Mouse (Mus musculus) C2C12 (cell line): Measurements from ENCODE around the gene Gm10961. TPM values are rescaled to one million over a fixed set of nuclear protein-coding genes. Genes with fewer than 3 reads are reported as not detected.

Source experiments
- H3K27me3 ChIP-seq: one replicate; pipeline ENCODE4 v1.6.1; 2011; ENCODE audit not compliant: control insufficient read depth, insufficient read depth, insufficient read length
- H3K36me3 ChIP-seq: one replicate; pipeline ENCODE4 v1.6.1; 2011; ENCODE audit not compliant: control insufficient read depth, insufficient read depth
- H3K4me3 ChIP-seq: one replicate; pipeline ENCODE4 v1.5.1; 2011; ENCODE audit warnings: mild to moderate bottlenecking, control low read depth; ENCODE audit not compliant: poor library complexity, insufficient read depth, severe bottlenecking
- H3K79me2 ChIP-seq: one replicate; pipeline ENCODE4 v1.6.1; 2011; ENCODE audit not compliant: control insufficient read depth, insufficient read depth
- H3K79me3 ChIP-seq: one replicate; pipeline ENCODE4 v1.6.1; 2011; ENCODE audit warnings: low read depth, control low read depth
- H3ac ChIP-seq: one replicate; pipeline ENCODE3; 2011; ENCODE audit warnings: low read depth; ENCODE audit not compliant: control insufficient read depth, insufficient read length
- CEBPB ChIP-seq: IDR thresholded peaks from one replicate; pipeline ENCODE4 v1.6.1; 2011; ENCODE audit warnings: low read depth, mild to moderate bottlenecking, control low read depth, moderate library complexity
- CTCF ChIP-seq: IDR thresholded peaks from one replicate; pipeline ENCODE4 v1.5.1; 2011; ENCODE audit not compliant: control insufficient read depth, insufficient read depth, insufficient read length
- FOSL1 ChIP-seq: IDR thresholded peaks from one replicate; pipeline ENCODE4 v1.8.0; 2011; ENCODE audit warnings: mild to moderate bottlenecking, low read length; ENCODE audit not compliant: poor library complexity, insufficient read depth, severe bottlenecking
- MAX ChIP-seq: IDR thresholded peaks from one replicate; pipeline ENCODE4 v1.6.1; 2011; ENCODE audit warnings: mild to moderate bottlenecking, control low read depth
- MYOD1 ChIP-seq: IDR thresholded peaks from one replicate; pipeline ENCODE4 v1.6.1; 2011; ENCODE audit warnings: low read depth; ENCODE audit not compliant: control insufficient read depth, insufficient read length
- MYOG ChIP-seq: IDR thresholded peaks from one replicate; pipeline ENCODE4 v1.6.1; 2011; ENCODE audit not compliant: control insufficient read depth, insufficient read length; ENCODE audit errors: extremely low read depth
- USF1 ChIP-seq: IDR thresholded peaks from one replicate; pipeline ENCODE4 v1.6.1; 2011; ENCODE audit warnings: low read depth, mild to moderate bottlenecking, control low read depth, moderate library complexity
- polyA plus RNA-seq: library from polyadenylated mRNA; unstranded; fragments of >200 nt; fragmentation: generic; extraction: Trizol; gene quantifications from one replicate; pipeline ENCODE4 v1.2.1, GENCODE M21; 2012; ENCODE audit warnings: missing spikeins

Gm10961 gene
- polyA plus RNA-seq, 1 experiment = not detected

DNA sequence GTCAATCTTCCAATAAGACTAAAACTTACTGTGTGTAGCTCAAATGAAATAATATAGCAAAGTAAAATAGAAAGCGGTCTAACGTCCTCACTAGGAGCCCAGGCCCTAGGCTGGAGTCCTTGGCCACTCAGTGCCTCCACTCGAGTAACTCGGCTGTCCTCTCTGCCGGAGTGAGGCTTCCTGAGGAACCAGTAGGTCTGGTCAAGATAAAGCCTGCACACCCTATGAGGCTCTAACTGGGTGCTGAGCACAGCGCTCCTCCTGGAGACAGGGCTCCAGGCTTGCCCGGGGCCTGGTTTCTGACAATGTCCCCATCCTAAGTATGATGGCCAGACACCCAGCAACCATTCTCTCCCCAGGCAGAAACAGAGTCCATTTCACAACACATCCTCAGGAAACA, 8.6 kb upstream of the Gm10961 start:
- H3K4me3 ChIP-seq = no peak overlapping the region
- no peak overlapping the region for H3ac ChIP-seq
- H3K36me3 ChIP-seq = peaks cover 95% of the 10 kb centered on the region
- no peaks in the 10 kb centered on the region for H3K79me2 ChIP-seq
- H3K27me3 ChIP-seq = no peaks in the 10 kb centered on the region
- no peaks in the 10 kb centered on the region for H3K79me3 ChIP-seq
- TF ChIP-seq USF1 (no peak), MYOD1 (no peak), MAX (no peak), FOSL1 (no peak)

DNA sequence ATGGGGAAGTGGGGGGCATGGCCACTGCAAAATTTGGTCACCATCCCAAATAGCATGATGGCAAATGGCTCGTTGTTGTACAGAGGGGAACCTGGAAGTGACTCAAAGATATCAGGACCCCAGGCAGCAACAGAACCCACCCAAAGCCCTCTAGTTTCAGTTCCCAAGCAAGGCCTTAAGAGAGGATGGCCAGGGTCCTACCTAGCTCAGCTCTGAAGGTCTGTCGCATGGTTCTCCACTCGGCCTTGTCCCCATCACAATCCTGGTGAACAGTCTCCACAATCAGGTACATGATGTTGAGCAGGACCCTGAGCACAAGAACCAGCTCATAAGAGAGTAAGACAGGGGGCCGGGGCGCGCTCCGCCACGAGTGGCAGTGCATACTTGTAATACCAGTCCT, 6.7 kb upstream of the Gm10961 start:
- no peaks in the 10 kb centered on the region for H3K79me3 ChIP-seq
- H3ac ChIP-seq = no peak overlapping the region
- H3K79me2 ChIP-seq = peaks cover 12% of the 10 kb centered on the region
- TF ChIP-seq MYOG = no peak
- TF ChIP-seq MYOD1 = no peak
- no peak for TF ChIP-seq CTCF
- TF ChIP-seq MAX = no peak
- TF ChIP-seq CEBPB = no peak
- TF ChIP-seq FOSL1 = no peak
- TF ChIP-seq USF1 = no peak
- H3K36me3 ChIP-seq = peaks cover 90% of the 10 kb centered on the region
- no peak overlapping the region for H3K4me3 ChIP-seq
- no peaks in the 10 kb centered on the region for H3K27me3 ChIP-seq

DNA sequence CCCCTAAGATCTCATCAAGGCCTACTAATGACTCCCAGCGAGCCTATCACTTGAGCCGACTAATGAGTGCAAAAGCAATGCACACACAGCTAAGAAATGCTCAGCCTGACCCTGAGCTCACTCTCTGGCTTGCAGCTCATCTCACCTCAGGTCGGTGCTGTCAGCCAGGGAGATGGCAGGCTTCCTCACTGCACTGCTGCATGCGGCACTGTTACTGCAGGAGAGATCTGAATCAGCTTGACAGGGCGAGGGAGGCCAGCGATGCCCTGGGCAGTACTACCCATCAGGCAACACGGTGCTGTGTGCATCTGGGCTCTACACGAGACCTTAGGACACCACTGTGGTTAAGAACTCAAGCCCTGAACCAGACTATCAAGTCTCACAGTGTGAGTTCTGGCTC, 5.6 kb upstream of the Gm10961 start:
- H3K27me3 ChIP-seq = no peaks in the 10 kb centered on the region
- H3K36me3 ChIP-seq = peaks cover 78% of the 10 kb centered on the region
- no peak overlapping the region for H3ac ChIP-seq
- no peak overlapping the region for H3K4me3 ChIP-seq
- H3K79me2 ChIP-seq = peaks cover 22% of the 10 kb centered on the region
- peaks cover 4% of the 10 kb centered on the region for H3K79me3 ChIP-seq
- TF ChIP-seq MYOG (no peak), MYOD1 (no peak), CEBPB (no peak), CTCF (no peak), MAX (no peak), FOSL1 (no peak), USF1 (no peak)

DNA sequence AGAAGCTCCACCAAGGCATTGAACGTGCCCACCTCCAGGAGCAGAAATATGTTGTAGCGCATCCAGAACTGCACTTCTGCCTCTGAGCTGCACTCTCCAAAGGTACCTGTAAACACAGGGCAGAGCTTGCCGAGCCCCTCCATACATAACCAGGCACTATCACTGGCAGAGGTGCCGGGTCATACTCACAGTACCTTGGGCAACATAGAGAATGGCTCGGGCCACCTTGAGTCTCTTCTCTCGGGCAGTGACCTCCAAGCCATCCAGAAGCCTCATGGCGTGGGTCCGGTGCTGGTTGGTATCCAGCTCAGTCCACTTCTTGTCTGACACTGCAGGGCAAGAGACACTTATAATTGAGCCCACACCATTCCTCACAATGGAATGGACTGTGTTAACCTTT, 4.4 kb upstream of the Gm10961 start:
- no peaks in the 10 kb centered on the region for H3K27me3 ChIP-seq
- H3K79me3 ChIP-seq = peaks cover 10% of the 10 kb centered on the region
- H3K4me3 ChIP-seq = no peak overlapping the region
- TF ChIP-seq MYOG (no peak), CTCF (no peak), MAX (no peak), MYOD1 (no peak), USF1 (no peak), CEBPB (no peak), FOSL1 (no peak)
- peaks cover 29% of the 10 kb centered on the region for H3K79me2 ChIP-seq
- no peak overlapping the region for H3ac ChIP-seq
- H3K36me3 ChIP-seq = peaks cover 68% of the 10 kb centered on the region

DNA sequence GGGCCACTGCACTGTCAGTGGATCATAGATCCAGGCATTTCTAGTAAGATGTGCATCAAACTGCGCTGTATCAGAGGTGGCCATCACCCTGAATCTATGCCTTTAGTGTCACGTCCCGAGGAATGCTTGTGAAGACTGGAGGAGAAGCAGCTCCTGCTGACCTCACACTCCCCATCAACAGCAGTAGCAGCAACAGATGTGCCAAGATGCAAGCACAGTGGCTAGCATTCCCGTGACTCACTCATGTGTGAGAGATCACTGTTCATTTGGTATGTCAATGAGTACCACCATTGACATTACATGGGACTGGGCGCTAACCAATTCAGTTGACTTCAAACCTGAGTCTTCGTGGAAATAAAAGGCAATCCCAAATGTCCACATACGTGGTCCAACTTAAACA, 3.5 kb upstream of the Gm10961 start:
- Histone ChIP-seq H3K36me3 (peaks cover 59% of the 10 kb centered on the region), H3K4me3 (no peak overlapping the region)
- TF ChIP-seq FOSL1 = no peak
- TF ChIP-seq CTCF = no peak
- no peak for TF ChIP-seq CEBPB
- no peak for TF ChIP-seq MAX
- no peak for TF ChIP-seq USF1
- no peak for TF ChIP-seq MYOD1
- TF ChIP-seq MYOG = no peak

DNA sequence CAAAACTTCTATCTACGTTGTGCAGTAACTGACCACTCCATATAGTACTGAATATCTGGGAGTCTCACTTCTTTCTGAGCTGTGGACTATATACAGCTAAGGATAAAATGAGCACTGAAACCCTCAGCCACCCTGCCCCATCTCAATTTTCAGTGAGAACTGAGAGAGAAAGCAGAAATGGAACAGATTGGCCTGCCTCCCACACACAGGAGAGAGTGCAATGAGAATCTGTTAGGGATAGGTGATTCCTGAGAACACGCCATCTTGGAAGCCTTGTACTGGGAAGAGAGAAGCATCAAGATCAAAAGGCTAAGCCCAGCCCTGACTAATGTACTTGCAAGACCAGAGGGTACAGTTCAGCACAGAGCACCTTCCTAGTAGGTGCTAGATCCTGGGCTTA, 2.6 kb upstream of the Gm10961 start:
- Histone ChIP-seq H3K4me3 (no peak overlapping the region), H3K27me3 (no peaks in the 10 kb centered on the region), H3ac (no peak overlapping the region), H3K79me3 (peaks cover 10% of the 10 kb centered on the region), H3K36me3 (peaks cover 50% of the 10 kb centered on the region), H3K79me2 (peaks cover 29% of the 10 kb centered on the region)
- no peak for TF ChIP-seq USF1
- no peak for TF ChIP-seq FOSL1
- no peak for TF ChIP-seq CEBPB
- TF ChIP-seq MAX = no peak
- no peak for TF ChIP-seq MYOG
- TF ChIP-seq MYOD1 = no peak
- no peak for TF ChIP-seq CTCF

More for the DNA sequence above, 3.5 kb upstream of the Gm10961 start:
- Histone ChIP-seq H3K79me3 (peaks cover 10% of the 10 kb centered on the region), H3K27me3 (no peaks in the 10 kb centered on the region), H3K79me2 (peaks cover 29% of the 10 kb centered on the region), H3ac (no peak overlapping the region)
